Comparison of ENCODE assay signal across 22 mouse cellular contexts in genomic region chr5:93139350-93139749, GRCm38 (mm10).
DNase-seq lines count a peak whose midpoint lies in the region; ATAC-seq lines count a peak whose summit lies in the region.
"Had no signal": no experiment of that assay in that cellular context is flagged by ENCODE, and none has a peak within 500 bp of the region (broad histone marks: within the 10 kb centered on the region; RNA-seq: fewer than 3 reads in every experiment).

No protein-coding gene starts in this region.

- no peak for DNase-seq in frontal cortex, postnatal 25 days (ENCODE audit: low spot score in 2 of 2)
- DNase-seq in right cerebral cortex, adult 18-20 months, result peak; percentile 62
- DNase-seq in right cerebral cortex, adult 2 months (ENCODE audit: low spot score in 2 of 2), result no peak
- DNase-seq in brain, adult 2 months (ENCODE audit: low read depth, low spot score), result peak; percentile 66
- no peak for DNase-seq in spleen, postnatal 14 days (ENCODE audit: low spot score in 2 of 2)
- DNase-seq: adrenal gland, adult 2 months; adrenal gland, postnatal 14 days; cerebellum, adult 11-12 months; cerebellum, adult 8-10 months; cerebellum, postnatal 10 days; cerebellum, postnatal 36 days; embryo, embryonic 11 days; gastrocnemius, postnatal 10 days; gastrocnemius, postnatal 36 days; heart, adult 2 months; heart, postnatal 14 days; heart, postnatal 4 days had no signal

- ATAC-seq in frontal cortex, adult (ENCODE audit: low TSS enrichment), result peak; percentile 24; the same call in 1 of the 2 replicates
- ATAC-seq: forebrain, embryonic 15.5 days; hindbrain, postnatal 0 days; inflammation-experienced regulatory T-cells, adult 6 months; Patski had no signal

Comparison
In these comparisons a context has a peak if more than half of its experiments do, and no peak if none do; other contexts are left out.
1. DNase-seq: peak in right cerebral cortex, adult 18-20 months (single experiment) and brain, adult 2 months (single experiment); none in frontal cortex, postnatal 25 days (0 of 2), right cerebral cortex, adult 2 months (0 of 2) and spleen, postnatal 14 days (0 of 2).